Mouse (Mus musculus): ENCODE measurements at regions not wholly inside any gene's neighbourhood (a gene's known extent, or its start where the extent isn't known, plus 50 kb on each side); places are given as distances from the start of the nearest gene placed in this dataset.

- Histone ChIP-seq H3K4me3 (no peak overlapping the region), H3ac (ENCODE audit: control insufficient read depth, insufficient read length) (no peak overlapping the region), H3K79me2 (ENCODE audit: control insufficient read depth, insufficient read depth) (no peaks in the 10 kb centered on the region), H3K36me3 (ENCODE audit: control insufficient read depth, insufficient read depth) (no peaks in the 10 kb centered on the region), H3K4me2 (ENCODE audit: low read depth) (no peak overlapping the region), H3K27me3 (ENCODE audit: control insufficient read depth, insufficient read depth, insufficient read length) (no peaks in the 10 kb centered on the region)
- TF ChIP-seq CEBPB (IDR thresholded peaks at IDR 0.05; ENCODE audit: insufficient read depth, poor library complexity, severe bottlenecking) (no peak), TCF3 (IDR thresholded peaks at IDR 0.05; ENCODE audit: insufficient read length, low read depth) (no peak), REST (IDR thresholded peaks at IDR 0.05; ENCODE audit: insufficient read depth, insufficient read length) (no peak), POLR2AphosphoS2 (IDR thresholded peaks at IDR 0.05; ENCODE audit: insufficient read length, low read depth) (no peak)
Observed at GRCm38 (mm10) chr12:35755159-35755558, 170.3 kb upstream of the Agr3 start.

GRCm38 (mm10) chr12:35747997-35748396 lies 177.4 kb upstream of the Agr3 start:
- Histone ChIP-seq H3K79me2 (ENCODE audit: control insufficient read depth, insufficient read depth) (no peaks in the 10 kb centered on the region), H3K36me3 (ENCODE audit: control insufficient read depth, insufficient read depth) (no peaks in the 10 kb centered on the region), H3K4me3 (no peak overlapping the region), H3K4me2 (ENCODE audit: low read depth) (no peak overlapping the region), H3K27me3 (ENCODE audit: control insufficient read depth, insufficient read depth, insufficient read length) (no peaks in the 10 kb centered on the region), H3ac (ENCODE audit: control insufficient read depth, insufficient read length) (no peak overlapping the region)
- TF ChIP-seq SRF (IDR thresholded peaks at IDR 0.05; ENCODE audit: control insufficient read depth, insufficient read length, low read depth) (no peak), E2F4 (IDR thresholded peaks at IDR 0.05; ENCODE audit: insufficient read depth) (no peak), POLR2AphosphoS2 (IDR thresholded peaks at IDR 0.05; ENCODE audit: insufficient read length, low read depth) (no peak), TCF12 (IDR thresholded peaks at IDR 0.05; ENCODE audit: insufficient read depth, poor library complexity, severe bottlenecking) (peak; percentile 34), MYOG (IDR thresholded peaks at IDR 0.05; ENCODE audit: control insufficient read depth in 1 of 3, insufficient read depth in 1 of 3, insufficient read length in 2 of 3, low read depth in 2 of 3) (peak in 2 of 3 experiments; percentile 30 to 78), MAX (IDR thresholded peaks at IDR 0.05; ENCODE audit: low read depth) (no peak), USF1 (IDR thresholded peaks at IDR 0.05; ENCODE audit: low read depth) (no peak), CEBPB (IDR thresholded peaks at IDR 0.05; ENCODE audit: insufficient read depth, poor library complexity, severe bottlenecking) (no peak), REST (IDR thresholded peaks at IDR 0.05; ENCODE audit: insufficient read depth, insufficient read length) (no peak), POLR2A (IDR thresholded peaks at IDR 0.05; ENCODE audit: insufficient read length, low read depth) (no peak), MYOD1 (IDR thresholded peaks at IDR 0.05; ENCODE audit: control insufficient read depth in 1 of 3, insufficient read length in 2 of 3, low read depth in 2 of 3) (peak; percentile 15 to 59 (median 27)), TCF3 (IDR thresholded peaks at IDR 0.05; ENCODE audit: insufficient read length, low read depth) (peak; percentile 14)

DNA sequence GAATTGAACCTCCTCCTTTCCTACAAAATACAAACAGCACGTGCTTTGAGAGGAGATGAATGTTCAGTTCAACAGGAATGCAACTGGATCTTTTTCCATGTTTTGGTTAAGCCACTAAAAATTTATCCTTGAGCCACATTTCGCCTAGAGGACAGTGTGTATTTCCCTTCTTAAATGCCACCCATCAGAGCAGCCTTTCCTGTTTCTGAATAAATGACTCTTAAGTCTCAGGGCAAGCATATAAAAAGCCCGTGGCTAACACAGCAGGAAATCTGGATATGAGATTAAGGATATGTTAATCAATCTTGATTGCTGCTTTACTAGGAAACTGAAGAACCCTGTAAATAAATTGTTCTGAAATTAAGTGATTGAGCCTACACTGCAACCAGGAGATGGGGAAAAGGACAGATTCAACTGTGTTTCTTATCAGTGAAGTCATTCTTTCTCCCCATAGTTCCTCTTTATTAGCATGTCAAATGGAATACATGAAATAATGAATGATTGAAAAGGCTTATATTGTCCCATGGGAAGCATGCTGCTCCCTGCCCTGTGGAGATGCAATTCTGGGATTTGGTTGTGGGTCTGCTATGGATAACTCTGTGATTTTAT lies 178.6 kb upstream of the Agr3 start:
- no peaks in the 10 kb centered on the region for H3K27me3 ChIP-seq (ENCODE audit: control insufficient read depth, insufficient read depth, insufficient read length)
- H3K4me3 ChIP-seq = no peak overlapping the region
- TF ChIP-seq CEBPB (IDR thresholded peaks at IDR 0.05; ENCODE audit: insufficient read depth, poor library complexity, severe bottlenecking) (no peak), MYOG (IDR thresholded peaks at IDR 0.05; ENCODE audit: control insufficient read depth in 1 of 3, insufficient read depth in 1 of 3, insufficient read length in 2 of 3, low read depth in 2 of 3) (no peak), TCF3 (IDR thresholded peaks at IDR 0.05; ENCODE audit: insufficient read length, low read depth) (no peak), REST (IDR thresholded peaks at IDR 0.05; ENCODE audit: insufficient read depth, insufficient read length) (no peak), POLR2AphosphoS2 (IDR thresholded peaks at IDR 0.05; ENCODE audit: insufficient read length, low read depth) (no peak), MYOD1 (IDR thresholded peaks at IDR 0.05; ENCODE audit: control insufficient read depth in 1 of 3, insufficient read length in 2 of 3, low read depth in 2 of 3) (no peak)
- H3K4me2 ChIP-seq (ENCODE audit: low read depth) = no peak overlapping the region
- no peak overlapping the region for H3ac ChIP-seq (ENCODE audit: control insufficient read depth, insufficient read length)
- H3K79me2 ChIP-seq (ENCODE audit: control insufficient read depth, insufficient read depth) = no peaks in the 10 kb centered on the region
- H3K36me3 ChIP-seq (ENCODE audit: control insufficient read depth, insufficient read depth) = no peaks in the 10 kb centered on the region

GRCm38 (mm10) chr12:35742729-35743128 lies 182.7 kb upstream of the Agr3 start:
- H3K4me2 ChIP-seq (ENCODE audit: low read depth) = peak overlapping the region; percentile 55
- no peaks in the 10 kb centered on the region for H3K27me3 ChIP-seq (ENCODE audit: control insufficient read depth, insufficient read depth, insufficient read length)
- no peak overlapping the region for H3K4me3 ChIP-seq
- TF ChIP-seq MYOD1 (IDR thresholded peaks at IDR 0.05; ENCODE audit: control insufficient read depth in 1 of 3, insufficient read length in 2 of 3, low read depth in 2 of 3) (peak in 1 of 3 experiments; percentile 13), POLR2A (IDR thresholded peaks at IDR 0.05; ENCODE audit: insufficient read length, low read depth) (no peak)
- no peaks in the 10 kb centered on the region for H3K36me3 ChIP-seq (ENCODE audit: control insufficient read depth, insufficient read depth)
- H3ac ChIP-seq (ENCODE audit: control insufficient read depth, insufficient read length) = no peak overlapping the region
- no peaks in the 10 kb centered on the region for H3K79me2 ChIP-seq (ENCODE audit: control insufficient read depth, insufficient read depth)

- Histone ChIP-seq H3K79me2 (ENCODE audit: control insufficient read depth, insufficient read depth) (no peaks in the 10 kb centered on the region), H3K4me3 (no peak overlapping the region), H3K36me3 (ENCODE audit: control insufficient read depth, insufficient read depth) (no peaks in the 10 kb centered on the region), H3ac (ENCODE audit: control insufficient read depth, insufficient read length) (no peak overlapping the region), H3K4me2 (ENCODE audit: low read depth) (peak overlapping the region; percentile 3), H3K27me3 (ENCODE audit: control insufficient read depth, insufficient read depth, insufficient read length) (no peaks in the 10 kb centered on the region)
- TF ChIP-seq POLR2A (IDR thresholded peaks at IDR 0.05; ENCODE audit: insufficient read length, low read depth) = no peak
- TF ChIP-seq REST (IDR thresholded peaks at IDR 0.05; ENCODE audit: insufficient read depth, insufficient read length) = no peak
- TF ChIP-seq MAX (IDR thresholded peaks at IDR 0.05; ENCODE audit: low read depth) = no peak
- no peak for TF ChIP-seq TCF3 (IDR thresholded peaks at IDR 0.05; ENCODE audit: insufficient read length, low read depth)
- no peak for TF ChIP-seq MYOG (IDR thresholded peaks at IDR 0.05; ENCODE audit: control insufficient read depth in 1 of 3, insufficient read depth in 1 of 3, insufficient read length in 2 of 3, low read depth in 2 of 3)
- TF ChIP-seq CEBPB (IDR thresholded peaks at IDR 0.05; ENCODE audit: insufficient read depth, poor library complexity, severe bottlenecking) = no peak
- no peak for TF ChIP-seq SRF (IDR thresholded peaks at IDR 0.05; ENCODE audit: control insufficient read depth, insufficient read length, low read depth)
- TF ChIP-seq POLR2AphosphoS2 (IDR thresholded peaks at IDR 0.05; ENCODE audit: insufficient read length, low read depth) = no peak
Observed at GRCm38 (mm10) chr12:35736427-35736826, 189.0 kb upstream of the Agr3 start.

All from myocyte (in vitro differentiated cells).